Mouse (Mus musculus) bone marrow, adult 2 months (tissue): ENCODE measurements at regions not wholly inside any gene's neighbourhood (a gene's known extent, or its start where the extent isn't known, plus 50 kb on each side); places are given as distances from the start of the nearest gene placed in this dataset.

Experiments
- CTCF ChIP-seq: fragments of 200-500 bp; IDR thresholded peaks from 2 replicates; pipeline ENCODE4 v1.5.1; 2011; ENCODE audit warnings: low read length, control low read depth; ENCODE audit not compliant: control insufficient read depth, insufficient read depth
- POLR2A ChIP-seq: fragments of 200-500 bp; IDR thresholded peaks from 2 replicates; pipeline ENCODE4 v1.6.1; 2011; ENCODE audit warnings: low read depth, mild to moderate bottlenecking, control low read depth, low read length, borderline replicate concordance; ENCODE audit not compliant: control insufficient read depth

- TF ChIP-seq CTCF (no peak), POLR2A (no peak)
Observed at GRCm38 (mm10) chr5:102287131-102287530, 194.1 kb upstream of the Arhgap24 start.
